Mouse (Mus musculus) thymus, postnatal 4 days (tissue): ENCODE measurements around the gene Adamts2.

Source experiments
- DNase-seq: peaks from one replicate; pipeline ENCODE4 v3.0.0; 2021

Gene Adamts2

DNA sequence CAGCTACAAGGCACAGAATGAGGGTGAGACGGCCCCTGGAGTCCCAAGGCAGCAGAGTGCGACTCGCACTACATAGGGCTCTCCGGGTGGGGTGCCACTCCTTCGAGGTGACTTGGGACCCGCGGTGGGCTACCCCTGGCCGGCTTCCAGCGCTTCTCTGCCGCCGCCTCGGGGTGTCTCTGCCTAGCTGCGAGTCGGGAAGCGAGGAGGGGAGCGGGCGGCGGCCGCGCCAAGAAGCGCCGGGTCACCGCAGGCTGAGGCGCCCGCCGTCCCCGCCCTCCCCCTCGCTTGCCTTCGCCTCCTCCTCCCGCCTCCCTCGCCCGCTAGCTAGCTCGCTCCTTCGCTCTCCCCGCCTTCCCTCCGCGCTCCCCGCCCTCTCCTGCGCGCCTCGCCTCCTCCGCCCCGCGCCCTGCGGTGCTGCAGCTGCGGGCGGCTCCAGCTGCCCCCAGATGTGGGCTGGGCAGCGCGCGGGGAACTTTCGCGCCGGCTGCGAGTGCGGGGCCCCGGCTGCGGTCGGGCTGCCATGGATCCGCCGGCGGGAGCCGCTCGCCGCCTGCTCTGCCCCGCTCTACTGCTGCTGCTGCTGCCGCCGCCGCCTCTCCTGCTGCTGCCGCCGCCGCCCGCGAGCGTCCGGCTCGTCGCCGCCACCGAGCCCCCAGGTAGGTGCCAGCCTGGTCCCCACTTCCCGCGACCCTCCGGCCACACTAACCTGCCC lies at the start of gene Adamts2:
TSS of gene Adamts2 (plus strand) at position 444 of the 715 bp plus-strand sequence.
- DNase-seq, result peak; percentile 73

GRCm38 (mm10) chr11:50557064-50557463 lies 44.8 kb upstream of the Adamts2 start:
- DNase-seq, result no peak

GRCm38 (mm10) chr11:50559108-50559507 lies 42.8 kb upstream of the Adamts2 start:
- DNase-seq, result peak; percentile 19

DNA sequence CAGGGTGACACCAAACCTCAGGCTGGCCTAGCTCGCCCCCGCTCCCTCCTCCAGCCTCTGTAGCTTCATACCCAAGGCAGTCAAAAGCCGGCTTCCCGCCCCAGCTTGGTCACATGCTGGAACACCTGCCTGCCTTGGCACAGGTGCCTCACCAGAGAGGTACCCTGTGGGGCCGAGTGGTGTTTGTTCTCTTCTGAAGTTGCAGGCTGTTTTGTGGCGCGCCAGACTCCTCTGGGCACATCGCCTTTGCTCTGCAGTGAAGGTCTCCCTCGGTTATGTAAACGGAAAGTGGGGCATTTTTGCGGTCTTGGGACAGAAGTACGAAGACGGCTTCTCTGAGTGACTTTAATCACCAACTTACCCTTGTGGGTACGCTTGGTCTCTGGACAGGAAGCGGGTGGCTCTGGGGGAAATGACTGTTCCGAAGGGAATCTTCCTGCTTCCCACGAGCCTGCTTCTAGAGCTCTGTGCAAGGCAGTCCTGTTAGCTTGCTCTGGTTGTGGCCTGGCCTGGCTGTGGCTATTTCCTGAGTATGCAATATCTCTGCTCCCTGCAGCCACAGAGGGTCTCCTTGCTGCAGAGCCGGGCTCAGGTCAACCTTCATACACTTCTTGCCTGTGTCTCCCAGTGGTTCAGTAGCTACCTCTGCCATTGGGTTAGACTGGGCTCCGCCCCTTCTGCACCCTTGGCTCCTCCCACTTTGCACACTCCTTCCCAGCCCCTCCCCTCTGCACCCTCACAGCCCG lies 36.2 kb upstream of the Adamts2 start:
- peak; percentile 83 for DNase-seq

GRCm38 (mm10) chr11:50571448-50571847 lies 30.4 kb upstream of the Adamts2 start:
- DNase-seq, result no peak

DNA sequence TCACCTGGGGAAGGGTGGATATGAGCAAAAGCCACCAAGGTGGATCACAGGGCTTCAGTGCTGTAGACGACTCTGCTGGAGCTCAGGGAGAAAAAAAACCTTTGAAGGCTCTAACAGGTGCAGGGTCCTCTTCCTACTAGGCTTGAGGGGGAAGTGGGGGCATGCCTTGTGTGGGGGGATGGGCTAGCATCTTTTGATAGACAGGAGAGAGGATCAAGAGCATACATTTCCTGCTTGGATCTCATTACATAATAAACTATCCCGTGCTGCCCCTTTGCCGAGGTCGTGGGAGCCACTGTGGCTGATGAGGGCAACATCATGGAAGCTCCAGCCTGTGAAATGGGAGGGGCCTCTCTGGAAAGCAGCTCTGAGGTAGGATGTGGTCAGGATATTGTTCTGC lies 25.4 kb upstream of the Adamts2 start:
- DNase-seq, result peak; percentile 55

DNA sequence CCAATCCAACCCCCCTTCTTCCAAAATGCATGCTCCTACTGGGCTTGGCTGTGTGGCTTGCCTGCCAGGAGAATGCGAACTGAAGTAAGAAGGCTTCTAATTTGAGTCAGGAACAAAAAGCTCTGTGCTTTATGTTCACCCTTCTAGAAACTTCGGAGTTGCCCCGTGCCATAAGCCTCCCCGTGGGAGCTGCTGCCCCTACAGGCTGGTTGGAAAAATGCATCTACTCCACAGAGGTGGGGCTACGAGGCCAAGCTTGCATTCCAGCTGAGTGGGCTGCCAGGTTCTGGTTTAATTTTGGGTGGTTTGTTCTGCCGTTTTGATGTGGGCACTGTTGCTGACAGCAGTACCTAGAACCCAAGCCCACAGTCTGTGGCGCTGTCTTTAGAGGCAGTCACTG lies 14.9 kb upstream of the Adamts2 start:
- peak; percentile 80 for DNase-seq

- peak; percentile 86 for DNase-seq
Measured at GRCm38 (mm10) chr11:50587787-50588186, 14.1 kb upstream of the Adamts2 start.

DNA sequence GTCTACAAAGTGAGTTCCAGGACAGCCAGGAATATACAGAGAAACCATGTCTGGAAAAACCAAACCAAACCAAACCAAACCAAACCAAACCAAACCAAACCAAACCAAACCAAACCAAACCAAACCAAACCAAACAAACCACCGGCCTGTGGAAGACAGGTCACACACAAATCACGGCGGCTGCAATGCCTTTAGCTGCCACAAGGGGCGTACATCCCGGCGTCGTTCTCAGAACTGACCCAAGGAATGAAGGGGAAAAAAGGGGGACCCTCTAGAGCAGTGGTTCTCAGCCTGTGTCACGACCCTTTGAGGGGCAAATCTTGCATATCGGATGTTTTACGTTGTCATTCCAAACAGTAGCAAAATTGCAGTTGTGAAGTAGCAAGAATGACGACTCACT lies 12.8 kb upstream of the Adamts2 start:
- peak; percentile 80 for DNase-seq

DNA sequence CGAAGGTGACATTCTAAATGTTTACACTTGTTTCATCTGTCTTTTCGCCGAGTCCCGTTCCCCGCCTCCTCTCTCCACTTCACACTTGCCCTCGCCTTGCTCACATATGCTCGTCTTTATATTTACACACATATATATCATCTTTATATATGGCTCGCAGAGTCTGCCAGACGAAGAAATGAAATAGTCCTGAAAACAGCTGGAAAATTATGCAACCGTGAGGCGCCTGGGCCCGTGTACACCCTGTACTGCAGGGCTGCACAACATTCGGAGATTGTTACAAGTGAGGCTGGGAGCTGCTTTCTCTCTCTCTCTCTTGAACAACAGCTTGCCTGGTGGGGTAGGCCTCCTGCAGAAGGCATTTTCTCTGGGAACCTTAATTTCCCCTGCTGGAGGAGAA lies 10.8 kb upstream of the Adamts2 start:
- no peak for DNase-seq

- no peak for DNase-seq
Measured at GRCm38 (mm10) chr11:50592892-50593553, 8.9 kb upstream of the Adamts2 start.

- DNase-seq, result no peak
Measured at GRCm38 (mm10) chr11:50596571-50596970, 5.3 kb upstream of the Adamts2 start.

GRCm38 (mm10) chr11:50599156-50599555 lies 2.7 kb upstream of the Adamts2 start:
- no peak for DNase-seq

- peak; percentile 45 for DNase-seq
Measured at GRCm38 (mm10) chr11:50602356-50603081, 635 bp downstream of the Adamts2 start.

DNA sequence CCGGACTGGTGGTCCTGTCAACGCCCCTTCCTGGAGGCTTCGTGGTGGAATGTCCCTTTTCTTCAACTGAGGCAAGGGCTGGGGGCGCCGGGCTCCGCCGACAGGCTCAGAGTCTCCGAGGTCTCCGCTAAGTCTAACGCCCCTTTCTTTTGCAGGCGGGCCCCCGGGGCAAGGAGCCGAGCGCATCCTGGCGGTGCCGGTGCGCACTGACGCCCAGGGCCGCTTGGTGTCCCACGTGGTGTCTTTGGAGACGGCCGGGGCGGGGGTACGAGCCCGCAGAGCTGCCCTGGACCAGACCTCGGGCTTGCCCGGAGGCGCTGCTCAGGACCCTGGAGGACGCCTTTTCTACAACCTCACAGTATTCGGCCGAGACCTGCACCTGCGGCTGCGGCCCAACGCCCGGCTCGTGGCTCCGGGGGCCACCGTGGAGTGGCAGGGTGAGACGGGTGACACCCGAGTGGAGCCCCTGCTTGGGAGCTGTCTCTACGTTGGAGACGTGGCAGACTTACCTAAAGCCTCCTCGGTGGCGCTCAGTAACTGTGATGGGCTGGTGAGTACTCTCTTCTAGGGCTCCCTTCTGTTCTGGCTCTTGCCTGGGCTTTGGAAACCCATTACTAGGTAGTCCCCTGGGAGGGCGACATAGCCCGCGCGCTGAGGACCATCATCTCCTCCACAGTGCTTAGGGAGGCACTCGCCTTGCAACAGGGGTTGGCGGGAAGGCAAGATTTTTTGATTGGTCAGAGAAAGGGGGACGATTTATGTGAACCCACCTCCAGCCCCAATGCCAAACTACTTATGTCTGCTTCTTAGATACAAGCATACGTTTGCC lies 1.4 kb downstream of the Adamts2 start:
- DNase-seq, result peak; percentile 82

GRCm38 (mm10) chr11:50604371-50604770 lies 2.5 kb downstream of the Adamts2 start:
- DNase-seq, result no peak

DNA sequence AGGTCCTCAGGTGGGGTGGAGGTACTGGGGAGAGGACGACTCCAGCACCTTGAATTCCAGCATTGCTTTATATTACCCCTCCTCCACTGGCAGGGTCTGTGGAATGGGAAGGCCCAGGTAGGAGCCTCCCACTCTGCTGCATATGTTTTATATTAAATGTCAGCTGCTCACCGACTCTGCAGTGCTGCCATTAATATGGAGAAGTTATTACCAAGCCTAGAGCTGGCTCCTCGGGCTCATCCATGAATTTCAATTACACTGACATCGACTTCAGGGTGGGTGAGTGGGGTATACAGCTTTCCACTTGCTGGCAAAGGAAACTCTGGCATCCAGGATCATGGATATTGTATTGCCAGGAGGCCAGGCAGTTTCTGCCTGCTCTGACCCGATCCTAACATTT lies 9.3 kb downstream of the Adamts2 start:
- DNase-seq, result no peak

GRCm38 (mm10) chr11:50617015-50617543 lies 15.2 kb downstream of the Adamts2 start:
- no peak for DNase-seq

DNA sequence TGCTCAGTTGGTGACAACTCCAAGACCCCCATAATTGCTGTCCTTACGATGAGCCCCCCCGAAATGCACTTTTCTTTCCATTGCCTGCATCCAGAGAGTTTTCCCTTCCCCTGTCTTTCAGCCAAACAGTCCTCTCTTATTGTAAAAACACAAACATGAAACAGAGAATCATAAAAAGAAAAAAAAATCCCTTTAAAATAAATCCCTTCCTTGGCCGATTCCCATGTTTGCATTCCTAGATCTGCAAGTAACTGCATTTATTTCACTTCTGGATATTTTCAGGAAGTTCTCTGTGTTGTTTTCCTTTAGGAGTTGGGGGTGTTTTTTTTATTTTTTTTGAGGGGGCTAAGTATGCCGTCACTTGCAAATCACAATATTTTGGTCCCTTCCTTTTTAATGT lies 19.0 kb downstream of the Adamts2 start:
- DNase-seq, result no peak

DNA sequence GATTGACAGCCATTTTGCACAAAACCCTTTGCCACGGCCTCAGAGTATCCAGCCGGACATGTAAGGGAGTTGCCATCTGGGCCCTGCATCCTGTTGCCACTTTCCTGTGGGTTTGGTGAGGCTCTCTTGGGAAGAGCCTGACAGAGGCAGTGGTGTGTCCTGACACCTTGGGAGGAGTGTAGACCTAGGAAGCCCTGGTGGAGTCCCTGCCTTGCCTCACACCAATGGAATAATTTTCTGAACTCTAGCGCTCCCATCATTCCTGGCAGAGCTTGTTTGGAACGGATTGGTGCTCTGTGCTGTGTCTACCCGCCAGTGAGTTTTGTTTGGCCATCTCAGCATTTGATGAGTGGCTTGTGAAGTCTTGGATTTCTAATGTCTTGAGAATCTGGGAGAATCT lies 19.5 kb downstream of the Adamts2 start:
- DNase-seq, result no peak

- no peak for DNase-seq
Measured at GRCm38 (mm10) chr11:50622238-50622726, 20.4 kb downstream of the Adamts2 start.

DNA sequence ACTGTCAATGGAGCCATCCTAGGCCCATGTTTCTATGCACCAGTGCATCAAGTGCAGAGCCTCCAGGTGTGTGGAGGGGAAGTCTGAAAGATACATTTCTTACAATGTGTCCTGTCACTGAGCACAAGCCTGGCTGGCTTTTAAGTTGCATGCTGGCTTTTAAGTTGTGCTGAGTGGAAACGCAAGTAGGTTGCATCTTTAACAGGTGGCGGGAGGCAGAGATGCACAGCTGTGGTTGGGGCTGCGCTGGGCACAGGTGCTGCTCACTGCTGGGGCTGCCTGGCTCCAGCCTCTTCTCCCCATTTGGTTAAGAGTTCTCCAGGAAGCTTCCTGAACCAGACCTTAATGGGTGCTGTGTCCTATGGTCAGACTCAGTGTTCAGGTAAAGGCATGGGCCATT lies 21.9 kb downstream of the Adamts2 start:
- peak; percentile 59 for DNase-seq
